Mouse (Mus musculus): ENCODE data around the gene Olfr1215.
"Not testable (repeated sequence)": the region's sequence is repeated elsewhere in the genome, so short reads cannot be mapped to it uniquely, and the experiment has no call there.

Olfr1215 gene

DNA sequence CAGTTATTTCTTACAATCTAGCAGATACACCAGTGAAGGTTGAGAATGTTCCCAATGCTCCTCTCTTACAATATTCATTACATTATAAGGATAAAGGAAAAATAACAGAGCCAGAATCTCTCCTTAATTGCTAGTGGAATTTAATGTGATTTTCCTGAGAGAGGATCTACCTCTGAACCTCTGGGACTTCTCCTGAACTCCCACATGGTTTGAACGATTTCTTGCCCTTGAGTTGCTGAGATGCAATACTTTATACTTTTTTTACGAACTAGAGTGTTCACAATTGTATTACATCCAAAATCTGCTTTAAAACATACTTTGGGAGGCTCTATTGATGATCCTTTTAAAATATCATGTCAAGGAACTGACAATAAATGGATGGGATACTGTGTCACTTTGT lies at the start of gene Olfr1215:
Gene Olfr1215 (minus strand): TSS at position 101 of the 400 bp plus-strand sequence.
- no peak for DNase-seq (ENCODE audit: low read depth, low spot score)

DNA sequence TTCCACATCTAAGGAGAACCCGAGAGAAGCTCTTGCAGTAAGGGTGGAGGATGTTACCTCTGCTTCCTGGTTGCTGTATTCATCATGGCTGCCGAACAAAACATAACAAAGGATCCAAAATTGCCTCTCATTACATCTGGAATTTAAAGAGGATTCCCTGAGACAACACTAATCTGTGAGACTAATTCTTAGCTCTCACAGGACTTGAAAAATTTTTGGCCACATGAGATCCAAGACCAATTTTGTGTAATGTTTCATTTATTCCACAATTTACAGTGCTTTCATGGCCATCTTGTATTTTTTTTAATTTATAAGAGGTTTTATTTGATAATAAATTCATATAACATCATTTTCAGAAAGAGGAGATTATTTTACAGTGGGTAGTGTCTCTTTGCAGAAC lies 25.2 kb upstream of the Olfr1215 start, which contains the start of gene Olfr1217:
Gene Olfr1217 (minus strand): TSS at position 101 of the 400 bp plus-strand sequence.
- no peak for DNase-seq (ENCODE audit: low read depth, low spot score)

DNA sequence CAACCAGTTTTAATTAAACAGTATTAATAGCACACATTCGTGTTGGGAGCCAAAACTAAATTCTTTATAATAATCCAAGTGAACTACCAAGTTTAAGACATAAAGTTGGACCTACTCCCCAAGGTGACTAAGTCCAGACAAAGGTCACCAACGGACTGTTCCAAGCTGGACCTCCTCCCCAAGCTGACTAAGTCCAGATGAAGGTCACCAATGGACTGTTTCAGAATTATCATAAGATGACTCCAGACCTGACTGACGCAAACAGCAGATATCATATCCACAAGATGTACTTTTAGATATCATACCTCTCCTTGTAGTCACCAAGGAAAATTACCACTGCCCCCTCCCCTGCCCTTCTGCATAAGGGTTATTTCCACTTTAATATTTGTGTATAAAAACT lies 14.7 kb upstream of the Olfr1215 start:
- DNase-seq (ENCODE audit: low read depth, low spot score) = not testable (repeated sequence)

DNA sequence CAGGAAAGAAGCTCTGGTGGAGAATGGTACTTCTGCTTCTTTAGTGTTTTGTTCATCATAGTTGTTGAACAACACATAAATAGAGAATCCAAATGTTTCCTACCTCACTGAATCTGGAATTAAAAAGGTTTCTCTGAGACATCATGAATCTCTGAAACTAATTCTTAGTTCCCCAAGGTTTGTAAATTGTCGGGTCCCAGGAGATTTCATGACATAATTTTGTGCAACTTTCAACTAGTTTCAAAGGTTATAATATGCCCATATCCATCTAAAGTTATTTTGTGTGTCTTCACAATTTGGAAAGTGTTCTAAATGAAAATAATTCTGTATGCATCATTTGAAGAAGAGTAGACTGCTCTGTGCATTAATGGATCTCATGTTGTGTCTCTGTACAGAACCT lies 11.5 kb upstream of the Olfr1215 start, which contains the start of gene Olfr1216:
Gene Olfr1216 (minus strand): TSS at position 101 of the 400 bp plus-strand sequence.
- DNase-seq (ENCODE audit: low read depth, low spot score) = no peak

DNA sequence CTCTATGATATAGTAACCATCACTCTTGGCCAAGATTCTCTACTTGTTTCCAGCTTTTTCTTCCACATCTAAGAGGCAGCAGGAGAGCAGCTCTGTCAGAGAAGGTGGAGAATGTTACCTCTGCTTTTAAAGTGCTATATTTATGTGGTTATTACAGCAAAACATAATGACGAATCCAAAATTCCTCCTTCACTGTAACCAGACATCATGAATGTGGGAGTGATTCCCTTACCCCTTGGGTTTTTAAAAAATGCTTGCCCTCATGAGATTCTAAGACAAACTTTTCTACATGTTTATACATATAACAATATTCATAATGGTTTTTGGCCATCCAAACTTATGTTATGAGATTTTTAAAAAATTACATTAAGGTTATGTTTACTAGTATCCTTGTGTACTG lies 14.2 kb downstream of the Olfr1215 start, which contains the start of gene Olfr1214:
Gene Olfr1214 (minus strand): TSS at position 101 of the 400 bp plus-strand sequence.
- DNase-seq (ENCODE audit: low read depth, low spot score) = no peak

DNA sequence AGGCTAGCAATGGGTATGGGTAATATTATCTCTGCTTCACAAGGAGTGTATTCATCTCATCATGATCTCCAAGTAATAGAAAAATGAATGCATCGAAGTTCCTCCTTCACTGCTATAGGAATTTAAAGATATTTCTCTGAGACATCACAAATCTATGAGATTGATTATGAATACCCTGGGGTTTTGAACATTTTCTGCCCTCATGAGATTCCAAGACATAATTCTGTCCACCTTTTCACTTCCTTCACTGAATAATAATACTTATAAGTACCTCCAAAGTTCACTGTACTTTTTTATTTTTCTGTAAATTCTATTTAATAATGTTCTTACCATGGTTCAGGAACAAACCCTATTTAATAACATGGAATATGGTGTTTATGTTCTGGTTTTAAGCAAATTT lies 26.6 kb downstream of the Olfr1215 start, which contains the start of gene Gm13762:
Gene Gm13762 (minus strand): TSS at position 101 of the 400 bp plus-strand sequence.
- DNase-seq (ENCODE audit: low read depth, low spot score) = no peak

DNA sequence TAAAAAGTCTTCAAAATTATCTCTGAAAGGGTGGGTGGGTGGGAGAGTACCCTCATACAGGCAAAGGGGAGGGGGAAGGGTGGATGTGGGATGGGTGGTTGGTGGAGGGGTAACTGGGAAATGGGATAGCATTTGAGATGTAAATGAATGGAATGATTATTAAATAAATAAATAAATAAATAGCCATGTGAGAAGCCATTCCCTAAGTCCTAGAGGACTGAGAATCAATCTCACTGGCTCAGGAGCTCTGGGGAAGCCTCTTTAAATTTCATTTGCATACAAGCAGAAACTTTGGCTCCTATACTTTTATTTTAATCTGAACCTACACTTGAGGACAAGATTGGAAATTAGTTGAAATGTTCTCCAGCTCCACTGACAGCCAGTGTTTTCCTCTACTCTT lies 53.1 kb downstream of the Olfr1215 start, which contains the start of gene Olfr1212:
Gene Olfr1212 (plus strand): TSS at position 301 of the 400 bp plus-strand sequence.
- no peak for DNase-seq (ENCODE audit: low read depth, low spot score)

All from A20 (cell line).